Mouse (Mus musculus) T-helper 17 cell (primary cell): ENCODE measurements around the gene Tfip11.

Experiments
- in situ Hi-C, 2 experiments: fragments of 300-600 bp; cut with MboI, MseI; formaldehyde crosslinking; loops; 1 replicate in 1 of 2; 2 replicates in 1 of 2; pipeline ENCODE4 v1.15.1; 2025; ENCODE audit warnings: high pct_unique_total_duplicates in 2 of 2

Gene Tfip11

GRCm38 (mm10) chr5:112320379-112320778 lies 5.8 kb upstream of the Tfip11 start:
- in situ Hi-C loops, result no loop called here

GRCm38 (mm10) chr5:112320936-112321335 lies 5.2 kb upstream of the Tfip11 start:
- in situ Hi-C loops, result no loop called here

- in situ Hi-C loops, result no loop called here
Observed at GRCm38 (mm10) chr5:112321376-112321775, 4.8 kb upstream of the Tfip11 start.

GRCm38 (mm10) chr5:112323246-112323645 lies 2.9 kb upstream of the Tfip11 start:
- in situ Hi-C loops, result no loop called here

GRCm38 (mm10) chr5:112324637-112325545 lies 1.3 kb upstream of the Tfip11 start:
- in situ Hi-C loops, result no loop called here

GRCm38 (mm10) chr5:112326446-112327009 lies 370 bp downstream of the Tfip11 start:
- in situ Hi-C loops, result no loop called here

- in situ Hi-C loops, result no loop called here
Observed at GRCm38 (mm10) chr5:112327854-112328253, 1.7 kb downstream of the Tfip11 start.

GRCm38 (mm10) chr5:112329805-112330564 lies 3.8 kb downstream of the Tfip11 start:
- in situ Hi-C loops, result no loop called here

- in situ Hi-C loops, result loop anchor here (5.0 kb wide), 1 partner anchor 93 kb away; no protein-coding TSS in a partner anchor
Observed at GRCm38 (mm10) chr5:112335473-112335872, 9.3 kb downstream of the Tfip11 start.

GRCm38 (mm10) chr5:112337004-112337403 lies 10.8 kb downstream of the Tfip11 start:
- in situ Hi-C loops, result loop anchor here (5.0 kb wide), 1 partner anchor 95 kb away; no protein-coding TSS in a partner anchor

- in situ Hi-C loops, result loop anchor here (5.0 kb wide), 1 partner anchor 97 kb away; no protein-coding TSS in a partner anchor
Observed at GRCm38 (mm10) chr5:112339215-112339614, 13.1 kb downstream of the Tfip11 start.

GRCm38 (mm10) chr5:112342463-112343204 lies 16.5 kb downstream of the Tfip11 start, which contains the start of the genes Srrd and Hps4:
TSS of gene Srrd (minus strand) at chr5:112343040.
TSS of gene Hps4 (plus strand) at chr5:112343083.
- in situ Hi-C loops, result no loop called here

- in situ Hi-C loops, result no loop called here
Observed at GRCm38 (mm10) chr5:112343205-112343595, 17.0 kb downstream of the Tfip11 start.

- in situ Hi-C loops, result no loop called here
Observed at GRCm38 (mm10) chr5:112344092-112344960, 18.2 kb downstream of the Tfip11 start.

- in situ Hi-C loops, result no loop called here
Observed at GRCm38 (mm10) chr5:112346211-112346965, 20.2 kb downstream of the Tfip11 start.

GRCm38 (mm10) chr5:112349169-112349568 lies 23.0 kb downstream of the Tfip11 start:
- in situ Hi-C loops, result no loop called here

- in situ Hi-C loops, result no loop called here
Observed at GRCm38 (mm10) chr5:112355493-112355892, 29.3 kb downstream of the Tfip11 start.

GRCm38 (mm10) chr5:112355910-112356309 lies 29.8 kb downstream of the Tfip11 start, which contains the start of gene Gm6583:
TSS of gene Gm6583 (minus strand) at chr5:112356033.
- in situ Hi-C loops, result no loop called here

GRCm38 (mm10) chr5:112356322-112356721 lies 30.2 kb downstream of the Tfip11 start:
- in situ Hi-C loops, result no loop called here
